Mouse (Mus musculus) T-helper 17 cell (primary cell): ENCODE measurements at regions not wholly inside any gene's neighbourhood (a gene's known extent, or its start where the extent isn't known, plus 50 kb on each side); places are given as distances from the start of the nearest gene placed in this dataset.

ENCODE experiments used
- in situ Hi-C, 2 experiments: fragments of 300-600 bp; cut with MboI, MseI; formaldehyde crosslinking; loops; 1 replicate in 1 of 2; 2 replicates in 1 of 2; pipeline ENCODE4 v1.15.1; 2025; ENCODE audit warnings: high pct_unique_total_duplicates in 2 of 2

- in situ Hi-C loops = loop anchor here (5.0 to 10.0 kb wide), 5 partner anchors 128 to 1516 kb away; partner anchors contain the start of gene Cxcr4 (in 1 of the 2)
Observed at GRCm38 (mm10) chr1:128830671-128831240, 238.7 kb upstream of the Cxcr4 start.

- in situ Hi-C loops = loop anchor here (5.0 kb wide), 2 partner anchors 42 to 237 kb away; partner anchors contain the start of gene Cxcr4 (in 1 of the 2)
Observed at GRCm38 (mm10) chr1:128829536-128829935, 237.4 kb upstream of the Cxcr4 start.

- in situ Hi-C loops = loop anchor here (5.0 kb wide), 2 partner anchors 39 to 234 kb away; partner anchors contain the start of gene Cxcr4 (in 1 of the 2)
Observed at GRCm38 (mm10) chr1:128826419-128826818, 234.3 kb upstream of the Cxcr4 start.

GRCm38 (mm10) chr1:128824916-128825683 is 233.0 kb upstream of the Cxcr4 start:
- in situ Hi-C loops = loop anchor here (5.0 kb wide), 2 partner anchors 38 to 233 kb away; partner anchors contain the start of gene Cxcr4 (in 1 of the 2)

GRCm38 (mm10) chr1:128824235-128824634 is 232.1 kb upstream of the Cxcr4 start:
- in situ Hi-C loops = no loop called here

- in situ Hi-C loops = no loop called here
Observed at GRCm38 (mm10) chr1:128821991-128822390, 229.9 kb upstream of the Cxcr4 start.

- in situ Hi-C loops = no loop called here
Observed at GRCm38 (mm10) chr1:128820527-128820926, 228.4 kb upstream of the Cxcr4 start.

GRCm38 (mm10) chr1:128819611-128820010 is 227.5 kb upstream of the Cxcr4 start:
- in situ Hi-C loops = no loop called here

GRCm38 (mm10) chr1:128813379-128813778 is 221.3 kb upstream of the Cxcr4 start:
- in situ Hi-C loops = no loop called here

GRCm38 (mm10) chr1:128810860-128811259 is 218.8 kb upstream of the Cxcr4 start:
- in situ Hi-C loops = no loop called here

GRCm38 (mm10) chr1:128810094-128810493 is 218.0 kb upstream of the Cxcr4 start:
- in situ Hi-C loops = no loop called here

GRCm38 (mm10) chr1:128809601-128810000 is 217.5 kb upstream of the Cxcr4 start:
- in situ Hi-C loops = no loop called here

GRCm38 (mm10) chr1:128808599-128808998 is 216.5 kb upstream of the Cxcr4 start:
- in situ Hi-C loops = no loop called here

- in situ Hi-C loops = no loop called here
Observed at GRCm38 (mm10) chr1:128805687-128806653, 213.9 kb upstream of the Cxcr4 start.

GRCm38 (mm10) chr1:128803433-128804060 is 211.5 kb upstream of the Cxcr4 start:
- in situ Hi-C loops = no loop called here

- in situ Hi-C loops = no loop called here
Observed at GRCm38 (mm10) chr1:128803058-128803432, 211.0 kb upstream of the Cxcr4 start.

- in situ Hi-C loops = loop anchor here in 1 of 2 experiments (10.0 kb wide), 1 partner anchor 204 kb away; the partner anchor contains the start of gene Cxcr4
Observed at GRCm38 (mm10) chr1:128798721-128799120, 206.6 kb upstream of the Cxcr4 start.

- in situ Hi-C loops = loop anchor here in 1 of 2 experiments (10.0 kb wide), 1 partner anchor 201 kb away; the partner anchor contains the start of gene Cxcr4
Observed at GRCm38 (mm10) chr1:128795654-128796053, 203.6 kb upstream of the Cxcr4 start.

- in situ Hi-C loops = loop anchor here in 1 of 2 experiments (10.0 kb wide), 1 partner anchor 196 kb away; the partner anchor contains the start of gene Cxcr4
Observed at GRCm38 (mm10) chr1:128790881-128791280, 198.8 kb upstream of the Cxcr4 start.

- in situ Hi-C loops = loop anchor here (5.0 to 10.0 kb wide), 3 partner anchors 38 to 195 kb away; partner anchors contain the start of gene Cxcr4 (in 1 of the 2)
Observed at GRCm38 (mm10) chr1:128789567-128790335, 197.7 kb upstream of the Cxcr4 start.
